Mouse (Mus musculus): ENCODE measurements at regions not wholly inside any gene's neighbourhood (a gene's known extent, or its start where the extent isn't known, plus 50 kb on each side); places are given as distances from the start of the nearest gene placed in this dataset.

DNA sequence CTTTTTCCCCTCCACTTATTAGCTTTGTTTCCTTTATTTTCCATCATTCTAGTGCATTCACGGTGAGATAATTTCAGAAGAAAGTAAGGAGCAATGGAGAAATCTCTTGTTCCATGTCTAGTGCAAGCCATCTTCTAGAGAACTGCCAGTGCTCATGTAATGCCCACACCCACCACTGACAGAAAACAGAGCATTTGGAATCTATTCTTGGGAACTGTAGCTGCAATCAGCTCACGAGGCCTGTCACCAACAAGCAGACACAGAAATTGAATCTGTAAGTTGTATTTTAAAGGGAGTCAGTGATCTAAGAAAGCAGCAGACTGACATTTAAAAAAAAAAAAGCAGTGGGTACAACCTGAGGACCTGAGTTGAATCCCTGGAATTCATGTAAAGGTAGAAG, 92.6 kb downstream of the S1pr1 start:
- TF ChIP-seq CTCF (IDR thresholded peaks at IDR 0.05; ENCODE audit: low read depth, low read length) = no peak
- TF ChIP-seq POLR2A (IDR thresholded peaks at IDR 0.05; ENCODE audit: borderline replicate concordance, low read depth, low read length) = no peak
